Mouse (Mus musculus) MEL (cell line): ENCODE measurements around the gene Dusp12. TPM values are rescaled to one million over a fixed set of nuclear protein-coding genes. Genes with fewer than 3 reads are reported as not detected.
A peak's percentile ranks its signal among the peaks of the same experiment; 100 is the strongest.

Source experiments
- DNase-seq: peaks from one replicate; pipeline ENCODE4 v3.0.0; 2011; ENCODE audit warnings: low read depth, low spot score
- H3K27ac ChIP-seq: 2 replicates; pipeline ENCODE4 v1.5.1; 2012; ENCODE audit warnings: low read depth, mild to moderate bottlenecking, control low read depth, low read length, moderate library complexity; ENCODE audit not compliant: control insufficient read depth
- H3K27me3 ChIP-seq, 2 experiments: fragments of 150-350 bp in 1 of 2; sonication (generic) in 1 of 2; 2 replicates each; pipeline ENCODE4 v1.6.1; 2012; ENCODE audit warnings: low read length in 2 of 2, mild to moderate bottlenecking in 2 of 2, improper control_type of control experiment in 1 of 2, moderate library complexity in 1 of 2; ENCODE audit not compliant: insufficient read depth in 2 of 2, control insufficient read depth in 1 of 2
- H3K36me3 ChIP-seq, 2 experiments: 2 replicates each; pipeline ENCODE4 v1.6.1; 2012 to 2014; ENCODE audit warnings: low read length in 2 of 2, improper control_type of control experiment in 1 of 2, inconsistent platforms in 1 of 2, mild to moderate bottlenecking in 1 of 2; ENCODE audit not compliant: insufficient read depth in 2 of 2, control insufficient read depth in 1 of 2
- H3K4me1 ChIP-seq, 2 experiments: fragments of 150-350 bp in 1 of 2; sonication (generic) in 1 of 2; 2 replicates each; pipeline ENCODE4 v1.6.1; 2012; ENCODE audit warnings: low read length in 2 of 2, improper control_type of control experiment in 1 of 2, mild to moderate bottlenecking in 1 of 2; ENCODE audit not compliant: insufficient read depth in 2 of 2, control insufficient read depth in 1 of 2
- H3K4me3 ChIP-seq, 2 experiments: fragments of 150-350 bp in 1 of 2; sonication (generic) in 1 of 2; 2 replicates each; pipeline ENCODE4 v1.5.1; 2012; ENCODE audit warnings: low read depth in 2 of 2, low read length in 2 of 2, mild to moderate bottlenecking in 2 of 2, moderate library complexity in 2 of 2, control low read depth in 1 of 2, improper control_type of control experiment in 1 of 2; ENCODE audit not compliant: control insufficient read depth in 1 of 2, insufficient read depth in 1 of 2
- H3K79me2 ChIP-seq: 2 replicates; pipeline ENCODE4 v1.6.1; 2012; ENCODE audit warnings: mild to moderate bottlenecking, low read length, moderate library complexity; ENCODE audit not compliant: control insufficient read depth, poor library complexity, insufficient read depth
- H3K9ac ChIP-seq: 2 replicates; pipeline ENCODE4 v1.6.1; 2012; ENCODE audit warnings: low read depth, mild to moderate bottlenecking, control low read depth, low read length, moderate library complexity; ENCODE audit not compliant: control insufficient read depth, poor library complexity, severe bottlenecking
- H3K9me3 ChIP-seq: fragments of 150-350 bp; sonication (generic); replicated peaks from 2 replicates; pipeline ENCODE4 v1.6.1; 2012; ENCODE audit warnings: mild to moderate bottlenecking, low read length, improper control_type of control experiment, moderate library complexity; ENCODE audit not compliant: insufficient read depth
- BHLHE40 ChIP-seq: IDR thresholded peaks from 2 replicates; pipeline ENCODE4 v1.6.1; 2012; ENCODE audit warnings: low read depth, mild to moderate bottlenecking, inconsistent platforms, low read length, improper control_type of control experiment, borderline replicate concordance
- CHD1 ChIP-seq: IDR thresholded peaks from 2 replicates; pipeline ENCODE4 v1.6.1; 2012; ENCODE audit warnings: low read depth, mild to moderate bottlenecking, inconsistent platforms, low read length, improper control_type of control experiment
- CTCF ChIP-seq, 3 experiments: IDR thresholded peaks in 2 of 3; conservative IDR thresholded peaks in 1 of 3; 2 replicates each; pipeline ENCODE4 v1.5.1; 2011 to 2012; ENCODE audit warnings: low read length in 3 of 3, low read depth in 2 of 3, mild to moderate bottlenecking in 2 of 3, improper control_type of control experiment in 1 of 3, inconsistent platforms in 1 of 3, mixed read lengths in 1 of 3, moderate library complexity in 1 of 3; ENCODE audit not compliant: control insufficient read depth in 1 of 3, insufficient read depth in 1 of 3, poor library complexity in 1 of 3, severe bottlenecking in 1 of 3
- E2F4 ChIP-seq: IDR thresholded peaks from 2 replicates; pipeline ENCODE4 v1.6.1; 2011; ENCODE audit warnings: low read depth, low read length, improper control_type of control experiment, borderline replicate concordance
- ELF1 ChIP-seq: IDR thresholded peaks from 2 replicates; pipeline ENCODE4 v1.6.1; 2014; ENCODE audit warnings: low read depth, mild to moderate bottlenecking, inconsistent platforms, low read length, improper control_type of control experiment, moderate library complexity
- ETS1 ChIP-seq: IDR thresholded peaks from 2 replicates; pipeline ENCODE4 v1.6.1; 2012; ENCODE audit warnings: low read depth, mild to moderate bottlenecking, inconsistent platforms, low read length, improper control_type of control experiment, moderate library complexity
- GABPA ChIP-seq: IDR thresholded peaks from 2 replicates; pipeline ENCODE4 v1.6.1; 2012; ENCODE audit warnings: low read depth, mild to moderate bottlenecking, inconsistent platforms, low read length, improper control_type of control experiment, moderate library complexity
- GATA1 ChIP-seq: IDR thresholded peaks from 2 replicates; pipeline ENCODE4 v1.6.1; 2011; ENCODE audit warnings: low read depth, low read length, improper control_type of control experiment
- HCFC1 ChIP-seq: IDR thresholded peaks from 2 replicates; pipeline ENCODE4 v1.6.1; 2012; ENCODE audit warnings: low read depth, mild to moderate bottlenecking, inconsistent platforms, low read length, improper control_type of control experiment, moderate library complexity
- JUND ChIP-seq: IDR thresholded peaks from 2 replicates; pipeline ENCODE4 v1.6.1; 2011; ENCODE audit warnings: low read depth, mild to moderate bottlenecking, improper control_type of control experiment, low read length
- KAT2A ChIP-seq: conservative IDR thresholded peaks from 2 replicates; pipeline ENCODE4 v1.6.1; 2012; ENCODE audit warnings: low read depth, low read length, improper control_type of control experiment, inconsistent platforms
- MAFK ChIP-seq: IDR thresholded peaks from 2 replicates; pipeline ENCODE4 v1.6.1; 2011; ENCODE audit warnings: low read depth, mild to moderate bottlenecking, low read length, improper control_type of control experiment, borderline replicate concordance
- MAX ChIP-seq: IDR thresholded peaks from 2 replicates; pipeline ENCODE4 v1.6.1; 2011; ENCODE audit warnings: low read length, improper control_type of control experiment
- MAZ ChIP-seq: IDR thresholded peaks from 2 replicates; pipeline ENCODE4 v1.6.1; 2012; ENCODE audit warnings: low read depth, mild to moderate bottlenecking, inconsistent platforms, low read length, improper control_type of control experiment
- MEF2A ChIP-seq: IDR thresholded peaks from 2 replicates; pipeline ENCODE4 v1.6.1; 2014; ENCODE audit warnings: low read depth, mild to moderate bottlenecking, inconsistent platforms, low read length, improper control_type of control experiment; ENCODE audit not compliant: poor library complexity, insufficient replicate concordance, severe bottlenecking; ENCODE audit errors: extremely low read depth
- MXI1 ChIP-seq: IDR thresholded peaks from 2 replicates; pipeline ENCODE4 v1.6.1; 2011; ENCODE audit warnings: mild to moderate bottlenecking, low read depth, low read length, improper control_type of control experiment
- MYB ChIP-seq: IDR thresholded peaks from 2 replicates; pipeline ENCODE4 v1.6.1; 2011; ENCODE audit warnings: mild to moderate bottlenecking, low read depth, low read length, improper control_type of control experiment
- NELFE ChIP-seq: IDR thresholded peaks from 2 replicates; pipeline ENCODE4 v1.6.1; 2011; ENCODE audit warnings: low read depth, low read length, improper control_type of control experiment
- NRF1 ChIP-seq: IDR thresholded peaks from 2 replicates; pipeline ENCODE4 v1.6.1; 2014; ENCODE audit warnings: low read depth, mild to moderate bottlenecking, inconsistent platforms, low read length, improper control_type of control experiment, moderate library complexity; ENCODE audit not compliant: poor library complexity, insufficient read depth, severe bottlenecking
- POLR2A ChIP-seq, 2 experiments: IDR thresholded peaks; 2 replicates each; pipeline ENCODE4 v1.6.1; 2011 to 2012; ENCODE audit warnings: low read length in 2 of 2, mild to moderate bottlenecking in 2 of 2, control low read depth in 1 of 2, improper control_type of control experiment in 1 of 2, low read depth in 1 of 2, moderate library complexity in 1 of 2; ENCODE audit not compliant: control insufficient read depth in 1 of 2, insufficient read depth in 1 of 2, poor library complexity in 1 of 2
- POLR2AphosphoS2 ChIP-seq: IDR thresholded peaks from 2 replicates; pipeline ENCODE4 v1.6.1; 2011; ENCODE audit warnings: low read length, improper control_type of control experiment
- RAD21 ChIP-seq: IDR thresholded peaks from 2 replicates; pipeline ENCODE4 v1.6.1; 2011; ENCODE audit warnings: mild to moderate bottlenecking, low read depth, low read length, improper control_type of control experiment
- SIN3A ChIP-seq: IDR thresholded peaks from 2 replicates; pipeline ENCODE4 v1.6.1; 2012; ENCODE audit warnings: low read length, improper control_type of control experiment, inconsistent platforms
- SMC3 ChIP-seq: IDR thresholded peaks from 2 replicates; pipeline ENCODE4 v1.6.1; 2011; ENCODE audit warnings: low read depth, low read length, improper control_type of control experiment
- TAL1 ChIP-seq: IDR thresholded peaks from 2 replicates; pipeline ENCODE4 v1.6.1; 2012; ENCODE audit warnings: mild to moderate bottlenecking, inconsistent platforms, low read length, moderate library complexity, mixed read lengths
- TBP ChIP-seq: IDR thresholded peaks from 2 replicates; pipeline ENCODE4 v1.8.0; 2011; ENCODE audit warnings: low read depth, low read length, improper control_type of control experiment
- TCF12 ChIP-seq: IDR thresholded peaks from 2 replicates; pipeline ENCODE4 v1.6.1; 2014; ENCODE audit warnings: low read depth, mild to moderate bottlenecking, inconsistent platforms, low read length, improper control_type of control experiment, moderate library complexity
- UBTF ChIP-seq: IDR thresholded peaks from 2 replicates; pipeline ENCODE4 v1.6.1; 2012; ENCODE audit warnings: low read depth, mild to moderate bottlenecking, inconsistent platforms, low read length, improper control_type of control experiment, moderate library complexity, borderline replicate concordance; ENCODE audit not compliant: insufficient read depth
- ZC3H11A ChIP-seq: IDR thresholded peaks from 2 replicates; pipeline ENCODE4 v1.6.1; 2012; ENCODE audit warnings: low read depth, mild to moderate bottlenecking, inconsistent platforms, low read length, improper control_type of control experiment
- ZKSCAN1 ChIP-seq: IDR thresholded peaks from 2 replicates; pipeline ENCODE4 v1.6.1; 2012; ENCODE audit warnings: low read depth, mild to moderate bottlenecking, inconsistent platforms, low read length, improper control_type of control experiment, moderate library complexity
- ZMIZ1 ChIP-seq: IDR thresholded peaks from 2 replicates; pipeline ENCODE4 v1.6.1; 2012; ENCODE audit warnings: low read depth, mild to moderate bottlenecking, inconsistent platforms, low read length, improper control_type of control experiment, moderate library complexity
- ZNF384 ChIP-seq: IDR thresholded peaks from 2 replicates; pipeline ENCODE4 v1.6.1; 2012; ENCODE audit warnings: low read depth, mild to moderate bottlenecking, inconsistent platforms, low read length, improper control_type of control experiment
- polyA plus RNA-seq, 2 experiments: library from polyadenylated mRNA; stranded (reverse) in 1 of 2; unstranded in 1 of 2; fragments of >175 nt in 1 of 2; fragments of >200 nt in 1 of 2; gene quantifications; 2 replicates each; pipeline versions ENCODE4 v1.2.1 to v1.2.4; 2012; ENCODE audit warnings: low replicate concordance in 2 of 2, low read depth in 1 of 2; ENCODE audit not compliant: insufficient read length in 2 of 2, insufficient read depth in 1 of 2, missing spikeins in 1 of 2
- total RNA-seq: library from RNA; depleted of rRNA; stranded (reverse); fragments of 300-350 nt; gene quantifications from 2 replicates; pipeline ENCODE4 v1.2.3, GENCODE M21; 2012

The Dusp12 gene
- total and polyA plus RNA-seq, 3 experiments: 33.8 to 50.0 TPM; not detected in 1

- TF ChIP-seq MEF2A (no peak), NRF1 (no peak), CTCF (IDR thresholded peaks at IDR 0.05 in 2 of 3, conservative IDR thresholded peaks at IDR 0.05 in 1 of 3; ENCODE audit: control insufficient read depth in 1 of 3, insufficient read depth in 1 of 3, low read depth in 2 of 3, low read length in 3 of 3, poor library complexity in 1 of 3, severe bottlenecking in 1 of 3) (no peak), MAFK (0 out of 2 replicates have a peak, but pooled peaks have one; percentile 5), ZMIZ1 (no peak), NELFE (peak; percentile 37)
Observed at GRCm38 (mm10) chr1:170868107-170868904, 17.0 kb downstream of the Dusp12 start (continued).

DNA sequence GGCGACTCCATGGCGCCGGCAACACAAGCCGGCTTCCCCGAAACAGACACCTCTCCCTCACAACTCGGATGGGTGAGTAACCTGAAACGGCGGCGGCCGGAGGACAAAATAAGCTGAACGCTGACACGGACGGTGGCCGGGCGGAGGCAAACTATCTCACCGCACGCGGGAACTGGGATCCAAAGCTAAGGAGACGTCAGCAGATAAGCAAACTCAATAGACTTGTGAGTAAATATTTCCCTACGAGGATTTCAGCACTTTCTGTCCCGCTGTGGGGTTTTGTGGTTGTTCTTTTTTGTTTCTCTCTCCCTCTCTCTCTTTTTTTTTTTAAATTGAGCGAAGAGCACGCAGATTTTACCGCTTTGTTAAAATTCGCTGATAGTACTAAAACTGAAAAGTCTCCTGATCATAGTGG, 17.6 kb downstream of the Dusp12 start, which contains the start of gene Atf6:
Atf6 (minus strand) TSS at position 81 of the 415 bp plus-strand sequence.
- Histone ChIP-seq H3K4me3 (peak within 1 kb of the TSS; percentile 63 to 87), H3K27me3 (no peaks in the 10 kb centered on the region), H3K9ac (peak within 1 kb of the TSS; percentile 94), H3K36me3 (peaks cover 0 to 33% of the 10 kb centered on the region in 2 experiments; a peak in 2 of 4 replicates), H3K79me2 (peaks cover 28% of the 10 kb centered on the region), H3K4me1 (peaks cover 2 to 17% of the 10 kb centered on the region in 2 experiments), H3K9me3 (no peaks in the 10 kb centered on the region), H3K27ac (peak within 1 kb of the TSS; percentile 83)
- peak; percentile 97 for DNase-seq
- peak; percentile 82 for TF ChIP-seq MXI1
- TF ChIP-seq JUND: peak; percentile 64; the same call in 1 of the 2 replicates
- TF ChIP-seq ZC3H11A: peak; percentile 91
- TF ChIP-seq BHLHE40: peak; percentile 74
- TF ChIP-seq MEF2A: no peak
- no peak for TF ChIP-seq SMC3
- 0 out of 2 replicates have a peak, but pooled peaks have one; percentile 62 for TF ChIP-seq TCF12
- TF ChIP-seq GATA1: peak; percentile 86
- peak; percentile 93 for TF ChIP-seq HCFC1
- TF ChIP-seq MAFK: peak; percentile 80
- no peak for TF ChIP-seq RAD21
- no peak for TF ChIP-seq ZKSCAN1
- peak; percentile 80; the same call in 1 of the 2 replicates for TF ChIP-seq POLR2AphosphoS2
- peak; percentile 91 for TF ChIP-seq E2F4
- peak in 1 of 2 experiments; percentile 87; a peak in 2 of 4 replicates for TF ChIP-seq POLR2A (IDR thresholded peaks at IDR 0.05; ENCODE audit: control insufficient read depth in 1 of 2, insufficient read depth in 1 of 2, low read depth in 1 of 2, low read length in 2 of 2, poor library complexity in 1 of 2)
- TF ChIP-seq MYB: no peak
- peak; percentile 99 for TF ChIP-seq SIN3A
- no peak for TF ChIP-seq ZMIZ1
- TF ChIP-seq CHD1: peak; percentile 96; the same call in 1 of the 2 replicates
- peak; percentile 91 for TF ChIP-seq TBP
- peak; percentile 77 for TF ChIP-seq ELF1
- no peak for TF ChIP-seq CTCF (IDR thresholded peaks at IDR 0.05 in 2 of 3, conservative IDR thresholded peaks at IDR 0.05 in 1 of 3; ENCODE audit: control insufficient read depth in 1 of 3, insufficient read depth in 1 of 3, low read depth in 2 of 3, low read length in 3 of 3, poor library complexity in 1 of 3, severe bottlenecking in 1 of 3)
- peak; percentile 71 for TF ChIP-seq KAT2A
- TF ChIP-seq ETS1: peak; percentile 88
- TF ChIP-seq TAL1: no peak
- peak; percentile 65; the same call in 1 of the 2 replicates for TF ChIP-seq MAZ
- no peak for TF ChIP-seq GABPA
- TF ChIP-seq NRF1: peak; percentile 39; the same call in 1 of the 2 replicates
- TF ChIP-seq ZNF384: peak; percentile 81
- TF ChIP-seq UBTF: no peak
- peak; percentile 89 for TF ChIP-seq MAX
- TF ChIP-seq NELFE: peak; percentile 77
